Mouse (Mus musculus) liver, embryonic 11.5 days (tissue): ENCODE results near the gene Prkd1. TPM values are rescaled to one million over a fixed set of nuclear protein-coding genes. Genes with fewer than 3 reads are reported as not detected.
A peak's percentile ranks its signal among the peaks of the same experiment; 100 is the strongest.

Source experiments
- ATAC-seq: fragments of 200-750 bp; cut with Nextera tagmentation; replicated peaks from 2 replicates; pipeline ENCODE4 v1.8.0; 2017; ENCODE audit warnings: moderate number of reproducible peaks, mild to moderate bottlenecking, moderate TSS enrichment, moderate library complexity; ENCODE audit not compliant: low FRiP score
- DNase-seq: peaks from one replicate; pipeline ENCODE4 v3.0.0-alpha.2; 2017; ENCODE audit warnings: low spot score
- H3K27ac ChIP-seq: fragments of 300-500 bp; sonication (generic); 2 replicates; pipeline ENCODE4 v1.5.1; 2014; ENCODE audit warnings: mild to moderate bottlenecking, low read depth, low read length, control low read depth
- H3K27me3 ChIP-seq: fragments of 300-500 bp; sonication (generic); replicated peaks from 2 replicates; pipeline ENCODE4 v1.6.1; 2014; ENCODE audit warnings: low read length, mixed read lengths; ENCODE audit not compliant: control insufficient read depth, insufficient read depth
- H3K36me3 ChIP-seq: fragments of 300-500 bp; sonication (generic); 2 replicates; pipeline ENCODE4 v1.6.1; 2014; ENCODE audit warnings: mild to moderate bottlenecking, low read length, moderate library complexity, mixed read lengths; ENCODE audit not compliant: control insufficient read depth, insufficient read depth
- H3K4me1 ChIP-seq: fragments of 300-500 bp; sonication (generic); replicated peaks from 2 replicates; pipeline ENCODE4 v1.6.1; 2014; ENCODE audit warnings: low read length, mixed read lengths; ENCODE audit not compliant: control insufficient read depth, insufficient read depth
- H3K4me2 ChIP-seq: fragments of 300-500 bp; sonication (generic); 2 replicates; pipeline ENCODE4 v1.6.1; 2014; ENCODE audit warnings: mild to moderate bottlenecking, control low read depth, moderate library complexity
- H3K4me3 ChIP-seq: fragments of 300-500 bp; sonication (generic); 2 replicates; pipeline ENCODE4 v1.5.1; 2014; ENCODE audit warnings: low read depth, low read length, control low read depth
- H3K9ac ChIP-seq: fragments of 300-500 bp; sonication (generic); 2 replicates; pipeline ENCODE4 v1.6.1; 2014; ENCODE audit warnings: low read depth, low read length, control low read depth
- H3K9me3 ChIP-seq: fragments of 300-500 bp; sonication (generic); 2 replicates; pipeline ENCODE4 v1.6.1; 2016; ENCODE audit warnings: low read length, inconsistent platforms, mixed read lengths; ENCODE audit not compliant: control insufficient read depth
- WGBS: fragments of 180-500 bp; shearing (Covaris S2); extraction: QIAGEN DNeasy Blood & Tissue Kit; methylation state at CpG from one replicate; pipeline ENCODE4 v1.1.7; 2014; 5-methylcytosine and 5-hydroxymethylcytosine counted together
- polyA plus RNA-seq: library from polyadenylated mRNA; unstranded; fragments of >200 nt; fragmentation: Nextera tagmentation; extraction: Ambion mirVana; gene quantifications from 2 replicates; pipeline ENCODE4 v1.2.1, GENCODE M21; 2014

The Prkd1 gene
- polyA plus RNA-seq, 1 experiment from 2014 or later = 2.6 TPM

GRCm38 (mm10) chr12:50594506-50594905 is 54.4 kb downstream of the Prkd1 start:
- DNase-seq (no peak), ATAC-seq (no peak)
- Histone ChIP-seq H3K9ac (no peak overlapping the region), H3K27me3 (no peaks in the 10 kb centered on the region), H3K4me3 (no peak overlapping the region), H3K4me1 (no peaks in the 10 kb centered on the region), H3K36me3 (no peaks in the 10 kb centered on the region), H3K9me3 (no peaks in the 10 kb centered on the region), H3K4me2 (no peak overlapping the region), H3K27ac (no peak overlapping the region)
- WGBS = 79% methylated on average over 6 of the region's 6 CpGs

- 60% methylated on average over 2 of the region's 2 CpGs for WGBS
These were observed 55.4 kb downstream of the Prkd1 start for GRCm38 (mm10) chr12:50593481-50593880.

GRCm38 (mm10) chr12:50588137-50588761 is 60.6 kb downstream of the Prkd1 start:
- Histone ChIP-seq H3K9me3 (no peaks in the 10 kb centered on the region), H3K27ac (no peak overlapping the region), H3K4me2 (no peak overlapping the region), H3K36me3 (no peaks in the 10 kb centered on the region), H3K4me1 (no peaks in the 10 kb centered on the region), H3K27me3 (no peaks in the 10 kb centered on the region), H3K9ac (no peak overlapping the region), H3K4me3 (no peak overlapping the region)
- DNase-seq (no peak), ATAC-seq (no peak)
- 76% methylated on average over 6 of the region's 6 CpGs for WGBS

More at GRCm38 (mm10) chr12:50593481-50593880, 55.4 kb downstream of the Prkd1 start:
- no peak overlapping the region for H3K27ac ChIP-seq
- H3K4me1 ChIP-seq = no peaks in the 10 kb centered on the region
- H3K4me2 ChIP-seq = no peak overlapping the region
- DNase-seq (no peak), ATAC-seq (peak; percentile 53)
- no peaks in the 10 kb centered on the region for H3K36me3 ChIP-seq
- no peak overlapping the region for H3K4me3 ChIP-seq
- no peaks in the 10 kb centered on the region for H3K27me3 ChIP-seq
- H3K9me3 ChIP-seq = no peaks in the 10 kb centered on the region
- no peak overlapping the region for H3K9ac ChIP-seq

GRCm38 (mm10) chr12:50565198-50565597 is 83.7 kb downstream of the Prkd1 start:
- no peaks in the 10 kb centered on the region for H3K9me3 ChIP-seq
- no peaks in the 10 kb centered on the region for H3K27me3 ChIP-seq
- no peaks in the 10 kb centered on the region for H3K4me1 ChIP-seq
- no peak overlapping the region for H3K9ac ChIP-seq
- DNase-seq = no peak
- no peaks in the 10 kb centered on the region for H3K36me3 ChIP-seq
- 76% methylated on average over 1 of the region's 1 CpGs for WGBS
- no peak for ATAC-seq
- no peak overlapping the region for H3K27ac ChIP-seq
- no peak overlapping the region for H3K4me3 ChIP-seq
- H3K4me2 ChIP-seq = no peak overlapping the region

- no peaks in the 10 kb centered on the region for H3K4me1 ChIP-seq
- no peak overlapping the region for H3K4me2 ChIP-seq
- DNase-seq (no peak), ATAC-seq (no peak)
- no peaks in the 10 kb centered on the region for H3K27me3 ChIP-seq
- no peak overlapping the region for H3K9ac ChIP-seq
- H3K36me3 ChIP-seq = no peaks in the 10 kb centered on the region
- H3K9me3 ChIP-seq = no peaks in the 10 kb centered on the region
- H3K27ac ChIP-seq = no peak overlapping the region
- WGBS = 71% methylated on average over 1 of the region's 1 CpGs
- H3K4me3 ChIP-seq = no peak overlapping the region
These were observed 88.4 kb downstream of the Prkd1 start for GRCm38 (mm10) chr12:50560536-50560935.

GRCm38 (mm10) chr12:50558231-50558630 is 90.7 kb downstream of the Prkd1 start:
- 59% methylated on average over 4 of the region's 4 CpGs for WGBS
- DNase-seq = no peak

GRCm38 (mm10) chr12:50554214-50554613 is 94.7 kb downstream of the Prkd1 start:
- no peak for DNase-seq

More at GRCm38 (mm10) chr12:50558231-50558630, 90.7 kb downstream of the Prkd1 start:
- ATAC-seq = no peak
- Histone ChIP-seq H3K27ac (no peak overlapping the region), H3K27me3 (no peaks in the 10 kb centered on the region), H3K4me2 (no peak overlapping the region), H3K4me3 (no peak overlapping the region), H3K9ac (no peak overlapping the region), H3K9me3 (no peaks in the 10 kb centered on the region), H3K36me3 (no peaks in the 10 kb centered on the region), H3K4me1 (no peaks in the 10 kb centered on the region)

GRCm38 (mm10) chr12:50549860-50550555 is 98.9 kb downstream of the Prkd1 start:
- no peak for DNase-seq
- no peak for ATAC-seq

More at GRCm38 (mm10) chr12:50554214-50554613, 94.7 kb downstream of the Prkd1 start:
- Histone ChIP-seq H3K4me3 (no peak overlapping the region), H3K9me3 (no peaks in the 10 kb centered on the region), H3K4me1 (no peaks in the 10 kb centered on the region), H3K9ac (no peak overlapping the region), H3K27ac (no peak overlapping the region), H3K36me3 (no peaks in the 10 kb centered on the region), H3K27me3 (no peaks in the 10 kb centered on the region), H3K4me2 (no peak overlapping the region)
- 62% methylated on average over 3 of the region's 3 CpGs for WGBS
- no peak for ATAC-seq

GRCm38 (mm10) chr12:50546394-50546793 is 102.5 kb downstream of the Prkd1 start:
- H3K27ac ChIP-seq = no peak overlapping the region
- ATAC-seq (no peak), DNase-seq (no peak)
- no peaks in the 10 kb centered on the region for H3K36me3 ChIP-seq
- no peaks in the 10 kb centered on the region for H3K27me3 ChIP-seq
- no peaks in the 10 kb centered on the region for H3K9me3 ChIP-seq
- H3K4me3 ChIP-seq = no peak overlapping the region
- H3K9ac ChIP-seq = no peak overlapping the region
- no peak overlapping the region for H3K4me2 ChIP-seq
- no peaks in the 10 kb centered on the region for H3K4me1 ChIP-seq
- 88% methylated on average over 5 of the region's 5 CpGs for WGBS

More at GRCm38 (mm10) chr12:50549860-50550555, 98.9 kb downstream of the Prkd1 start:
- Histone ChIP-seq H3K9me3 (no peaks in the 10 kb centered on the region), H3K27me3 (no peaks in the 10 kb centered on the region), H3K36me3 (no peaks in the 10 kb centered on the region), H3K9ac (no peak overlapping the region), H3K27ac (no peak overlapping the region), H3K4me1 (no peaks in the 10 kb centered on the region), H3K4me2 (no peak overlapping the region), H3K4me3 (no peak overlapping the region)
- 83% methylated on average over 8 of the region's 8 CpGs for WGBS
